Mouse (Mus musculus) neutrophil, adult 5-6 weeks (primary cell): Measurements from ENCODE around the gene Pdcd1lg2. TPM values are rescaled to one million over a fixed set of nuclear protein-coding genes. Genes with fewer than 3 reads are reported as not detected.

Experiments
- ATAC-seq: fragments of 151-379, 151-347 bp; 2 replicates; pipeline ENCODE4 v1.8.0; 2017; ENCODE audit warnings: mild to moderate bottlenecking, moderate TSS enrichment; ENCODE audit not compliant: insufficient number of reproducible peaks, poor library complexity, low FRiP score, severe bottlenecking; ENCODE audit errors: extremely low read depth
- total RNA-seq: library from RNA; stranded (forward); fragments of 200-1000 nt; gene quantifications from 2 replicates; pipeline ENCODE4 v1.2.3, GENCODE M21; 2017

Pdcd1lg2 gene
- 5.8 and 5.9 TPM in 2 replicates for total RNA-seq

GRCm38 (mm10) chr19:29410619-29411018, at the start of gene Pdcd1lg2:
Pdcd1lg2 (plus strand) TSS chr19:29410919.
- ATAC-seq: no peak

DNA sequence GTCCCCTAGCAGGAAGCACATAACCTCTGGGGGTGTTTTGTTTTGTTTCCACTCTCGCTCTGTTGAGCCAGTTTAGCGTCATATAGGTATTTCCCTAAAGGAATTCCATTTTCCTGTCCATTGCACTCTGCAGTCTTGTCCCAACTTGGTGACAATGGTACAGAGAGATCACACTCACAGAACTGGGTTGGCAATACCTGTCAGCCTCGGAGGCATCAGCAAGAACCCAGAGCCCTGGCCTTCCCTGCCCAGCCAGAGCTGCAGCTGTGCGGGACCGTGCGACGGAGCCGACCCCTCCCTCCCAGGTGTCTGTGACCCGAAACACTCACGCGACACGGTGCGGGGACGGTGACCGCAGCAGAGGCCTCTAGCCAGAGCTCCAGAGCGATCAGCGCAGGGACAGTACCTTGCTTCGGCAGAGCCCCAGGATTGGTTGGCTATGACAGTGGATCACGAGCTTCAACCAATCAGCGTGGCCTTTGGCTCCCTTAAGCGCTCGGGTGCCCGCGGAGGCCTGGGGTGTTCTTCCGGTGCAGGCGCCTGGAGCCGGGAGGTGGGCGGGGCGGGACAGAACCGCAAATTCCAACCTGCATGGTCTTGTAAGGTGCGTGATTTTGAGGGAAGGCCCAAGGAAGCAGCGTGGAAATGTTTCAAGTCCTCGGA, 49.1 kb upstream of the Pdcd1lg2 start:
- peak; percentile 92 for ATAC-seq

GRCm38 (mm10) chr19:29362173-29362930, 48.4 kb upstream of the Pdcd1lg2 start:
- no peak for ATAC-seq

DNA sequence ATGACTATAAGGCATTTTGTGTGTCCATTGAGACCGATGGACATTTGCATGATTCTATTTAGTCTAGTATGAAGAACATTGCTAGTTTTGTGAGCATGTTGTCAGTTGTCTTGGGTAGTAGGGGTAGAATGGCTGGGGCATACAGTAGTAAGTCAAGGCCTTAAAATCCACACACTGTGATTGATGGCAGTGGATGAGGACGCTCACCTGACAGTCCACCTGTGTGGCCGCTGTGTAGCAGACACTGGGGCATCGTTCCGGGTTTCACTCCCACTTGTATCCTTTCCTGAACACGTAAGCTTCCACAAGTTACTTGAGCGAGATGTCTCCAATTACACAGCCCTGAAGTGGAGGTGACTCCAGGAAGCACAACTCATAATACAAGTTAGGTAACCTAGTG, 47.2 kb upstream of the Pdcd1lg2 start:
- no peak for ATAC-seq

DNA sequence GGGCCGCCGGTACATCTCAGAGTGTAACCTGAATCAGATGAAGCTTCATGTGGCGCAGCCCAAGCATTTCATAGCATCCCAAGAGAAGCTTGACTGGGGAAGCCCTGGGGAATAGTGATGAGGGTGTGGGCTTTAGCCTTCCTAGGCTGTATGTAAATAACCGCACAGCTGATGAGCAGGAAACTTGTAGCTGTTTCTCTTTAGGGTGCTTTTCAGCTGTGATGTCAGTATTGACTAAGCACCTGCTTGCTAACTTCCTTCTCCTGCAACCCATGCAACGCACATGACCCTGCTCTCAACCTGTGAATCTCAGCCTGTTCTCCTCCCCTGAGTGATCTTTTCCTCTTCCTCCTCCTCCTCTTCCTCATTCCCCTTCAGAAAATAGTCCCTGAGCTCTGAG, 46.6 kb upstream of the Pdcd1lg2 start:
- ATAC-seq: peak; percentile 55

DNA sequence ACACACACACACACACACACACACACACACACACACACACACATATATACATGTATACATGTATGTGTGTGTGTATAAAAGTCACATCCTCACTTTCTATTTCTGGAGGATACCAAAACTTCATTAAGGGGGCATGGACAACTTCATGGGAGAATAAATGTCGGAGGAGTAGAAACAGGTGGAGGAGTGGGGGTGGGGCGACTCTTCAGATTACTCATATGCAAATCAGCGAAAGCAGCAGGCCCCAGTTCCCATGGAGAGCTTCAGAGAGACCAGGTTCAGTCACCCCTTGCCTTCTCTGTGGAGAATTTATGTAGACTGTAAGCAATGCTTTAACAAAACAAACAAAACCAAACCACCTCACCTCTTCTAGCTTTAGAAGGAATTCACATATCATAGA, 45.6 kb upstream of the Pdcd1lg2 start:
- no peak for ATAC-seq

GRCm38 (mm10) chr19:29366226-29366968, 44.3 kb upstream of the Pdcd1lg2 start:
- no peak for ATAC-seq

- peak; percentile 83 for ATAC-seq
Observed at GRCm38 (mm10) chr19:29366969-29367622, 43.6 kb upstream of the Pdcd1lg2 start, which contains the start of the genes Plgrkt and Cd274. Plgrkt (minus strand) TSS chr19:29367390. Cd274 (plus strand) TSS chr19:29367455.

GRCm38 (mm10) chr19:29368041-29368440, 42.7 kb upstream of the Pdcd1lg2 start:
- ATAC-seq: no peak

DNA sequence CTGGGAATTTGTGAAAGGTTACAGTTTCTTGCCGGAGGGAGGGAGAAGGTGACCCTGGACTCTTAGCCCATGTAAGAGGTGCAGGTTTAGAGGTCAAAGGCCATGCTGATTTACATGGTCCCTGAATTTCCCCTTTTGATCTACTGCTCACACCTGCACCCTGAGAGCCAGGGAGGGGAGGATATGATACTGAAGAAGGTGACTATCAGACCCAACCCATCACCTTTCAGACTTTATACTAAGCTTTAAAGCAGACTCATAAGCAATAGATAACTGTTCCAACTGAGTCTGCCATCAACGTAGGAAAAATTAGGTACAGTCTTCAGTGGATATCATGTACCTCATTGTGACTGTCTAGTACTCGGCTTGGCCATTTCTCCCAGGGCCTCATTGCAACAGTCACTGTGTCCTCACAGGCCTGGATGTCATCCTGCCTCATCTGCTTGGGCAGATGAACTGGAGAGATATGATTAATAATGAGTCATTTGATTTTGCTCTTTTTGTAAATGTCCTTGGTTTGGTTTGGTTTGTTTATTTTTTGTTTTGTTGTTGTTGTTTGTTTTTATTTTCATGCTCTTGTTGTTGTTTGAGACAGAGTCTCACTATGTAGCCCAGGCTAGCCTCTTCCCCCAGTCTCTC, 41.9 kb upstream of the Pdcd1lg2 start:
- ATAC-seq: no peak

DNA sequence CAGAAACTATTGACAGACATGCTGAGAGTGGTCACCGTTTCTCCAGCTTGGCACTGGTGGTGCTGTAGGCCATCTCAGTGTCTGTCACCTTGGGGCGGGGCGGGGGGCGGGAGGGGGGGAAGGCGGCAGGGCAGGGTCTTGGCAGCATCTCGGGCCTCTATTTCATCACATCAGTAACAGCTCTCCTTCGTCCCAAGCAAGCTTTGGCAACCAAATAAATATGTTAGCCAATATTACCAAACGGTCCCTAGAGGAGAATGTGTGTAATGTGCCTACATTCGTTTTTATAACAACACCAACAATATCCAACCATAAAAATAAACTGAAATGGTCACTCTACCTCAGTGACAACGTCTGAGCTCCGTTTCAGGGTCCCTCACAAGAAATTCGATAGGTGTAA, 40.6 kb upstream of the Pdcd1lg2 start:
- ATAC-seq: no peak

DNA sequence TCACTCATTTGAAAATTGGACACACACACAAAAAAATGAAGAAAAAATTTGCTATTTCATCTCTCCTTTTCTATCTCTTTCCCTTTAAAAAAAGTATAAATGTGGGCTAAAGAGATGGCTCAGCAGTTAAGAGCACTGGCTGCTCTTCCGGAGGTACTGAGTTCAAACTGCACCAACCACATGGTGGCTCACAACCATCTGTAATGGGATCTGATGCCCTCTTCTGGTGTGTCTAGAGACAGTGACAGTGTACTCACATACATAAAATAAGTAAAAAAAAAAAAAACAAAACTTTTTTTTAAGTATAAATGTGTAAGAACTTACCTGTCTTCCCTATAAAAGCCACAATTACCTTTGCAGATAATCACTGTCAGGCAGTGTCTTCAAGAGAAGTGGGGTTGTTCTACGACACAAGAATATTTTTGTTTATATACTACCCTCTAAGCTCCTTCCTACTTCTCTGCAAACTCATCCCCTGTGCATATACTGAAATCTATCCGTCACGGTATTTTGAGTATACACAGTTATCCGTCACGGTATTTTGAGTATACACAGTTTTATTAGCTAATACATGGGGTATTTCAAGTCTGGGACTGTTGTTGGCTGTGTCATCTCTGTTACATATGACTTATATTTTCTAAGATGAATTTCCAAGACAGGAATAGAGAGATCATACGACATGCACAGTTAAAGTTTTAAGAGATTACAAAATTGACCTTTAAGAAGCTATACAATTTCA, 40.0 kb upstream of the Pdcd1lg2 start:
- no peak for ATAC-seq

GRCm38 (mm10) chr19:29371284-29372081, 39.2 kb upstream of the Pdcd1lg2 start:
- ATAC-seq: no peak

GRCm38 (mm10) chr19:29372138-29372537, 38.6 kb upstream of the Pdcd1lg2 start:
- no peak for ATAC-seq

DNA sequence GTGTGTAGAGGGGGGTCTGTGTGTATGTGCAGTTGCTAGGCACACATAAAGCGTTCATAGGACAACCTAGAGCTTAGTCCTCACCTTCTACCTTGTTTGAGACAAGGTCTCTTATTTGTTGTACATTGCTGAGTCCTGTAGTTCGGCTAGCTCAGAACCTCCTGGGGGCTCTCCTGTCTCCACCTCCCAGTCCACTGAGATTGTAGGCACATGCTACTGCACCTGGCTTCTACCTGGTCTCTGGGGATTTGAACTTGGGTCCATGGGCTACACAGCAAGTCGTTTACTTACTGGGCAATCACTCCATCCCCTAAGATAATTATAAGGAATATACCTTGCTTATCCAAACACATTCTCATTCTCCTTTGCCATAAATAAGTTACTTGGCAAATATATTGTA, 38.1 kb upstream of the Pdcd1lg2 start:
- ATAC-seq: no peak

GRCm38 (mm10) chr19:29373438-29373837, 37.3 kb upstream of the Pdcd1lg2 start:
- ATAC-seq: no peak

GRCm38 (mm10) chr19:29374947-29375346, 35.8 kb upstream of the Pdcd1lg2 start:
- ATAC-seq: no peak
